Mouse (Mus musculus) kidney, postnatal 0 days (tissue): ENCODE data around the gene Ccdc88c. TPM values are rescaled to one million over a fixed set of nuclear protein-coding genes. Genes with fewer than 3 reads are reported as not detected.

Experiments used
- ATAC-seq: fragments of 200-750 bp; cut with Nextera tagmentation; replicated peaks from 2 replicates; pipeline ENCODE4 v1.8.0; 2017; ENCODE audit warnings: low read depth, moderate number of reproducible peaks, moderate TSS enrichment, moderate library complexity; ENCODE audit not compliant: low FRiP score
- DNase-seq: peaks from one replicate; pipeline ENCODE4 v3.0.0-alpha.2; 2016; ENCODE audit warnings: low spot score
- H3K27ac ChIP-seq: fragments of 300-500 bp; sonication (generic); 2 replicates; pipeline ENCODE4 v1.5.1; 2014; ENCODE audit warnings: mild to moderate bottlenecking
- H3K27me3 ChIP-seq: fragments of 300-500 bp; sonication (generic); 2 replicates; pipeline ENCODE4 v1.6.1; 2014; ENCODE audit warnings: low read length, mixed read lengths; ENCODE audit not compliant: insufficient read depth
- H3K36me3 ChIP-seq: fragments of 300-500 bp; sonication (generic); 2 replicates; pipeline ENCODE4 v1.6.1; 2014; ENCODE audit warnings: low read length, mixed read lengths; ENCODE audit not compliant: insufficient read depth
- H3K4me1 ChIP-seq: fragments of 300-500 bp; sonication (generic); replicated peaks from 2 replicates; pipeline ENCODE4 v1.6.1; 2014; ENCODE audit warnings: antibody characterized with exemption, low read length, mixed read lengths; ENCODE audit not compliant: insufficient read depth
- H3K4me2 ChIP-seq: fragments of 300-500 bp; sonication (generic); 2 replicates; pipeline ENCODE4 v1.6.1; 2014; ENCODE audit warnings: mild to moderate bottlenecking, low read length, moderate library complexity, mixed read lengths
- H3K4me3 ChIP-seq: fragments of 300-500 bp; sonication (generic); replicated peaks from 2 replicates; pipeline ENCODE4 v1.5.1; 2014; ENCODE audit warnings: low read depth, low read length
- H3K9ac ChIP-seq: fragments of 300-500 bp; sonication (generic); 2 replicates; pipeline ENCODE4 v1.6.1; 2014; ENCODE audit warnings: low read depth, low read length
- H3K9me3 ChIP-seq: fragments of 300-500 bp; sonication (generic); replicated peaks from 2 replicates; pipeline ENCODE4 v1.6.1; 2016; ENCODE audit warnings: low read length, inconsistent platforms, mixed read lengths
- CTCF ChIP-seq: IDR thresholded peaks from 2 replicates; pipeline ENCODE4 v1.5.1; 2016; ENCODE audit warnings: antibody characterized with exemption, low read depth, mild to moderate bottlenecking, moderate library complexity
- WGBS: fragments of 180-500 bp; shearing (Covaris S2); extraction: QIAGEN DNeasy Blood & Tissue Kit; methylation state at CpG from one replicate; pipeline ENCODE4 v1.1.7; 2014; 5-methylcytosine and 5-hydroxymethylcytosine counted together
- polyA plus RNA-seq: library from polyadenylated mRNA; unstranded; fragments of >200 nt; fragmentation: Nextera tagmentation; extraction: Ambion mirVana; gene quantifications from 2 replicates; pipeline ENCODE4 v1.2.1, GENCODE M21; 2015

Gene Ccdc88c
- polyA plus RNA-seq, 1 experiment from 2014 or later: 7.8 TPM

GRCm38 (mm10) chr12:100956825-100957224 lies 72.0 kb downstream of the Ccdc88c start:
- Histone ChIP-seq H3K36me3 (no peaks in the 10 kb centered on the region), H3K4me3 (no peak overlapping the region), H3K9me3 (no peaks in the 10 kb centered on the region), H3K4me2 (no peak overlapping the region), H3K27ac (no peak overlapping the region), H3K27me3 (no peaks in the 10 kb centered on the region), H3K4me1 (no peaks in the 10 kb centered on the region), H3K9ac (0 out of 2 replicates have a peak overlapping the region, but pooled peaks have one; percentile 3)
- no peak for TF ChIP-seq CTCF
- ATAC-seq (no peak), DNase-seq (no peak)
- 44% methylated on average over 4 of the region's 4 CpGs for WGBS

GRCm38 (mm10) chr12:100956028-100956427 lies 72.8 kb downstream of the Ccdc88c start:
- no peak overlapping the region for H3K9ac ChIP-seq
- no peak overlapping the region for H3K4me3 ChIP-seq
- TF ChIP-seq CTCF: no peak
- H3K4me2 ChIP-seq: no peak overlapping the region
- WGBS: 76% methylated on average over 2 of the region's 2 CpGs
- ATAC-seq: no peak
- H3K9me3 ChIP-seq: no peaks in the 10 kb centered on the region
- no peaks in the 10 kb centered on the region for H3K27me3 ChIP-seq
- H3K4me1 ChIP-seq: no peaks in the 10 kb centered on the region
- peak; percentile 46 for DNase-seq
- H3K36me3 ChIP-seq: no peaks in the 10 kb centered on the region
- no peak overlapping the region for H3K27ac ChIP-seq

GRCm38 (mm10) chr12:100953926-100954325 lies 74.9 kb downstream of the Ccdc88c start:
- ATAC-seq (no peak), DNase-seq (no peak)
- Histone ChIP-seq H3K27ac (no peak overlapping the region), H3K4me3 (no peak overlapping the region), H3K4me2 (no peak overlapping the region), H3K27me3 (no peaks in the 10 kb centered on the region), H3K36me3 (no peaks in the 10 kb centered on the region), H3K9me3 (no peaks in the 10 kb centered on the region), H3K4me1 (no peaks in the 10 kb centered on the region), H3K9ac (no peak overlapping the region)
- 70% methylated on average over 8 of the region's 8 CpGs for WGBS
- TF ChIP-seq CTCF: no peak

DNA sequence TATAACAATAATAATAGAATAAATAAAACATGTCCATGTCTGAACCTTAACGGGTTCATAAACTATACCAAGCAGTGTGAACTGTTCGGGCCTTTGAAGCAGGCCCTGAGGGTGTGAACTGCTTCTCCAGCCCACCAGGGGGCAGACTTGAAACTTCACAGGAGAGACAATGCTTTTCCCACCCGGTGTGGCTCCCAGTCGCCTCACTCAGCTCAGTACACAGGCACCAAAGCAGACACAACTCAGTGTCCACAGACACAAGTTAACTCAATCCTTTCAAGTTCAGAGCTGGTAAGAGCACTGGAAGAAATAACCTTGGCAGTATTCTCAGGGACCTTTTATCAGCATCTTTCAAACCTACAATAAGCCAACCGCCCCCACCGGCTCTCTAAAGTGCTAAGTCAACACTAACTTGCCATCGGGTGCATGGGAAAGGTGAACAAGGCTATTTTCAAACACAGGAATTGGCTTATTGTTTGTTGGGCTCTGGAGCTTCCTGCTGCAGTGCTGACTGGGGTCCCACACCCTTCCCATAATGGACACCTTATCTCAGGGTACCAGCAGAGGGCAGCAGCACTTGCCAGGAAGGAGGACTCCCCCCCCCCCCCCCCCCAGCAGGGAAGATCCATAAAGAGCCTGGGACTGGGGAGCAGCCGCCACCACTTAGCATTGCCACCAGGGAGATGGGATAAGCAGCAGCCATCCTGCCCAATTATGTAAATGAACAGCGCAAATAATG lies 76.5 kb downstream of the Ccdc88c start:
- DNase-seq: peak; percentile 86
- no peaks in the 10 kb centered on the region for H3K9me3 ChIP-seq
- peak; percentile 76 for ATAC-seq
- peak; percentile 78 for TF ChIP-seq CTCF
- H3K27ac ChIP-seq: peak overlapping the region; percentile 61
- H3K9ac ChIP-seq: no peak overlapping the region
- H3K36me3 ChIP-seq: no peaks in the 10 kb centered on the region
- WGBS: 31% methylated on average over 9 of the region's 9 CpGs
- no peaks in the 10 kb centered on the region for H3K27me3 ChIP-seq
- H3K4me1 ChIP-seq: no peaks in the 10 kb centered on the region
- no peak overlapping the region for H3K4me3 ChIP-seq
- H3K4me2 ChIP-seq: no peak overlapping the region

GRCm38 (mm10) chr12:100949146-100949545 lies 79.7 kb downstream of the Ccdc88c start:
- no peak overlapping the region for H3K4me3 ChIP-seq
- 76% methylated on average over 5 of the region's 5 CpGs for WGBS

GRCm38 (mm10) chr12:100948021-100948420 lies 80.8 kb downstream of the Ccdc88c start:
- no peak overlapping the region for H3K9ac ChIP-seq
- DNase-seq (no peak), ATAC-seq (no peak)
- no peak overlapping the region for H3K27ac ChIP-seq
- no peaks in the 10 kb centered on the region for H3K27me3 ChIP-seq
- H3K4me3 ChIP-seq: no peak overlapping the region
- H3K4me1 ChIP-seq: no peaks in the 10 kb centered on the region
- TF ChIP-seq CTCF: no peak
- H3K36me3 ChIP-seq: peaks cover 20% of the 10 kb centered on the region; the same call in 1 of the 2 replicates
- H3K9me3 ChIP-seq: no peaks in the 10 kb centered on the region
- WGBS: 77% methylated on average over 6 of the region's 6 CpGs
- H3K4me2 ChIP-seq: no peak overlapping the region

More at GRCm38 (mm10) chr12:100949146-100949545, 79.7 kb downstream of the Ccdc88c start:
- Histone ChIP-seq H3K9ac (no peak overlapping the region), H3K9me3 (no peaks in the 10 kb centered on the region), H3K27ac (no peak overlapping the region), H3K4me2 (no peak overlapping the region), H3K4me1 (no peaks in the 10 kb centered on the region), H3K27me3 (no peaks in the 10 kb centered on the region), H3K36me3 (peaks cover 20% of the 10 kb centered on the region; the same call in 1 of the 2 replicates)
- no peak for TF ChIP-seq CTCF
- DNase-seq (no peak), ATAC-seq (no peak)
